Mouse (Mus musculus): ENCODE measurements around the gene Manbal.

Manbal gene

DNA sequence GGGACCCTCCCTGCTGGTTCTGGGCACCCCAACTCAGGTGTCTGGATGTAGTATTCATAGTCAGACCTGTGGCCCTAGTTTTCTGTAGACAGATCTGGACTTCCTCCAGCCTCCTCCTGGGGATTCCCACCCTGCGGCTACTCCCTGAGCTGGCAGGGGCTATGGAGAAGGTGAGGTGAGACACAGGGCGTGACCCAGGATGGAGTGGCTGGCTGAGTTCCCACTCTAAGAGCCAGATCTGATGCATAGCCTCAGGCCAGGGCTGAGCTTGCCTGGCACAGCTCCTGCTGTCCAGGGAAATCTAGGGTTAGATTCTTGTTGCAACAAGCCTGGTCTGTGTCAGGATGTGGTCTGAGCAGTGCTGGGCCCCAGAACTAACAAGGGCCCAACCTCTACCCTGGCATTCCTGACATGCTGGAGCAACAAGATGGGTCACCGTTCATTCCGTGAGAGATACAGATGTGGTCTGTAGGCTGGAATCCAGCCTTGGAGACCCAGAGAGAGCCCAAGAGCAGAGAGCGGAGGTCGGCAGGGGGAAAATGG lies 43.8 kb downstream of the Manbal start:
- DNase-seq (ENCODE audit: low read depth, low spot score), result no peak

DNA sequence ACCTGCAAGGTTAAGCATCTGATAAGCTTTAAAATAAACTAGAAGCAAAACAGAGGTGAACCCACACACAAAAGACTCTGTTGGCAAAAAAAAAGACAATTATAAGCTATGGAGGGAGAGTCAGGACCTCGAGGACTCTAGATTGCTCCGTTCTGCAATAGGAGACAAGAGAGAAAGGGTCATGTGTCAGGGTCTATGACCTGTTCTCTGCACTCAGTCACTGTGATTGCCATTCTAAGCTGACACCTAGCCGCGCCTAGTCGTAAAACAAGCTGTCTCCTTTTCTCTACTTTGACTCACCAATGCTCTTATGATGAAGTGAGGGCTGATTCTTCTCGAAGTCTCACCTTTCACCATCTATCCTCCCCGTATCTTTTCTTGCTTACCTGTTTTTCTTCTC lies 45.1 kb downstream of the Manbal start:
- no peak for DNase-seq (ENCODE audit: low read depth, low spot score)

DNA sequence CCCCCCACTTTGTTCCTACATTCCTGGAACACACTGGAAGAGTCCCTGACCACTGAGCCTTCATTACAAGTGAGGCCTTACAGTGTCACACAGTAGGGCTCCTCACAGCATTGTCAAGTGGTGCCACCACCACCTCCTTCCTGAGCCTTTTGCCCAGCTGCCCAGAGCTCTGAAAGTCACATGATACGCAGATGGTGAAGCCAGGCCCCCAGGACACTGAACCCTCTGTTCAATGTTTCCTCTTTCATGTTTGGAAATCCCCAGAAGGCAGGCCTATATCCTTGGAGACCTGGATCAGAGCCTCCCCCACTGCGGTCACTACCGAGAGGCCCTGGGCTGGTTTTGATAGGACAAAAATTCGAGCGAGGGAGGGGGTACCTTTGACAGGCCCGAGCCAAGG lies 49.8 kb downstream of the Manbal start:
- DNase-seq (ENCODE audit: low read depth, low spot score), result no peak

DNA sequence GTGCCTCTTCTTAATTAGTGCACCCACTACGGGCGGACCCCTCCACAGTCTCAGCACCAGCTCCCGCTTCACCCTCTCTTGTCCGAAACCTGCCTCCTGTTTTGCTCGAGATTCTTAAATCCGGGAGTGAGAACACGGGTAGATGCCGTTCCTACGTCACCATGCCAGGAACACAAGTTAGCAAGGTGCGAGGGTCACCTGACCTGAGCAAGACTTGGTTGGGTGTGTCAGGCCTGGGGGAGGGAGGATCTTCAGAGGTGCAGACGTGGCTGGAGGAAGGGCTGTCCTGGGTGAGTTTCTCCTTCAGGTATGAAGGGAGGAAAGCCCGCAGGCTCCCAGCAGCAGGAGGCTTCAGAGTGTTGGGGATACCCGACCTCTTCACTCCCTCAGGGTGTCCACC lies 50.8 kb downstream of the Manbal start, which contains the start of gene Src:
TSS of gene Src (plus strand) at position 239 of the 400 bp plus-strand sequence.
- no peak for DNase-seq (ENCODE audit: low read depth, low spot score)

DNA sequence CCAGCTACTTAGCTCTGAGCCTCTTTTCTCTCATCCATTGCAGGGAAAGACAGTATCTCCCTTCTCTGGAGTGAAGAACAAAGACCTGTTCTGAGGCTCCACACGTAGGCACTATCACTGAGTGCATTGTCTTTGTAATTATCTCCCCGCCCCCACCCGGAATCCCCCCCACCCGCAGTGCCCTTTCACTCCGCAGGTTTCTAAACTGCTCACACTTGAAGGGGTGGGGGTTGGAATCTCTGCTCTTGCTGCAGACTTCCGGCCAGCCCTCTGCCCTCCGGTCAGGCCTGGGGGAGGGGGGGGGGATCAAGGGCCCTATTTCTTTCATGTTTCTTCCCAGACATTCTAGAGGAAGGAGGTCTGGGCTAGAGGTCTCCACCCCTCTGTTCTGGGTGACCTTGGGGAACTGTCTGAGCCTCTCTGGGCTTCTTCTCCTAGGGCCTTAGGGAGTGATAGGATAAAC lies 51.2 kb downstream of the Manbal start:
- DNase-seq (ENCODE audit: low read depth, low spot score), result no peak

DNA sequence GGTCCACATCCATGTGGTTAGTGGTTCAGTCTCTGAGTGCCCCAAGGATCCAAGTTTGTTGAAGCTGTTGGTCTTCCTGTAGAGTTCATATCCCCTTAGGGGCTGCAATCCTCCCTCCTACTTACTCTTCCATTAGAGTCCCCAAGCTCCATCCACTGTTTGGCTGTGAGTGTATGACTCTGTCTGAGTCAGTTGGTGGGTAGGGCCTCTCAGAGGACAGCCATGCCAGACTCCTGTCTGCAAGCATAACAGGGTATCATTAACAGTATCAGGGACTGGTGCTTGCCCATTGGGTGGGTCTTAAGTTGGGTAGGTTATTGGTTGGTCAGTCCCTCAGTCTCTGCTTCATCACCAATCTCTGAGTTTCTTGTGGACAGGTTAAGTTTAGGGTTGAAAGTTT lies 52.1 kb downstream of the Manbal start:
- DNase-seq (ENCODE audit: low read depth, low spot score), result no peak

DNA sequence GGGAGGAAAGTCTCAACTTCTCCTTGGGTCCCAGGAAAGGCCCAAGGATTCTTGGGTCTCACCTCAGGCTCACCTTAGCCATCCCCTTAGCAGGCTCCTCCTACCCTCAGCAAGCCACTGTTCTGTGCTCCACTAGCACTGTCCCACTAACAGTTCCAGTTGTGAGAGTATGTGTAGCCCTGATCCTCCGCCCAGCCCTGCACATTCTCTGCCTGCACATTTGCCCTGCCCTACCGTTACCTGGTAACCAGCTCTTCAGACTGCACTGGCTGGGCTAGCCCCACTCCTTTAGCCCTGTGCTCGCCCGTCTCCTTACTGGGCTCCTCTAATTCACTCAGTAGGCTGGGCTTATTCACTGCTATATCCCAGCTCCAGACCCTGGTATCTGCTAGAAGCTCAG lies 53.0 kb downstream of the Manbal start:
- DNase-seq (ENCODE audit: low read depth, low spot score), result no peak

DNA sequence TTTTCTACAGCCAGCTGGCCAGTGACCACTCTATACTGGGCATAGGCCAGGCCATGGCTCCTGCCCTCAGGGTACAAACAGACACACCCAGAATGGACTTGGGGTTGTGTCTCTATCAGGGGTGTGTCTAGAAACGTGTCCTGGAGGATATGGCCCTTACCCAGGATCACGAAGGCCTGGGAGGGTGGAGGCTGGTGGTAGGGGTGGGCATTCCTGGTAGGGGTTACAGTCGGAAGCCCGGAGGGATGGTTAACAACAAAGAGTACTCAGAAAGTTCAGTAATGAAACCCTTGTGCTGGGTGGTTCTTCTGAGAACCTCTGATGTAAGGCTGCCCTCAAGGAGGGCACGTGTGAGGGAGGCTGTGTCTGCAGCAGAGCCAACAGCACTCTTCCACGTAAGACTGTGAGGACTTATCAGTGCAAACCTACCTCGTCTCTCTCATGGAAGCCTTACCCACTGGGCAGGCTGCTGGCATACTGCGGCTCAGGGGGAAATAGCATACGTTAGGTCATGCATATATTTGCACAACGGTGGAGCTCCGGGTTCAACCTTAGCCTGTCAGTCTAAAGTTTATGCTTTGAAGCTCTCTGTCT lies 54.8 kb downstream of the Manbal start:
- DNase-seq (ENCODE audit: low read depth, low spot score), result no peak

DNA sequence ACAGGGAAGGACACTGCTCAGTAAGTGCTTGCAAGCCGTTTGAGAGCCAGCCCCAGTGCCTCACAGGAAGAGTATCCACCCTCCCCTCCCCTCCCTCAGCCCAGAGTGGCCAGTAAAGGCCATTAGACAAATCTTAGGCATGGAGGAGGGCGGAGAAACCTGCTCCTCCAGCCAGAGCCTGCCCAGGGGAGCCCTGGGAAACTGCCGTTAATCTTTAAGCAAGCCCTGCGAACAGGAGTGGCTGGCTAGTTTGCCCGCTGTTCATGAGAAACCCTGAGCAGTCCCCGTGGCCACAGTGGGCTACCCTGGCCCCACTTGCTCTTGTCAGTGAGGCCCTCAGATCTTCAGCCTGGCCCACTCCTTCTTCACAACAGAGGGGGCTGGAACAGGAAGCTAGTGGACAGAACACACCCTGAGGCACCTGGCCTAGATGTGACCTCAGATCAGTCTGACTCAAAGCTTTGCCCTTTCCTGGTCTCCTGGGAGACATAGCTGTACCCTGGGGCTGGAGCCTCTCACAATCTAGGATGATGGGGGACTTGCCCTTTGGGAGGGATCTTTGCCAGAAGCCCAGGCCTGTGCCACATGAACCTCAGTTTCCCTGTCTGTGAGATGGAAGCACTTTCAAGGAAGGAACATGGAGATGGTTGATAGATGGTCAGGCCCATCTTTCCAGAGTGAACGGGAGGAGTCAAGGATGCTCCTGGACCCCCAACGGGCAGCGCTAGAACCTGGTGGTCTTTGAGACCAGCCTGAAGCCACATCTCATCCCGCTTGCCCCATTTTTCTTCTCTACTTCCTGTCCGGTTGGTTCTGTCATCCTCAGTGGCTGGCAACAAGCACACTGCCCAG lies 55.7 kb downstream of the Manbal start:
- DNase-seq (ENCODE audit: low read depth, low spot score), result peak; percentile 50

DNA sequence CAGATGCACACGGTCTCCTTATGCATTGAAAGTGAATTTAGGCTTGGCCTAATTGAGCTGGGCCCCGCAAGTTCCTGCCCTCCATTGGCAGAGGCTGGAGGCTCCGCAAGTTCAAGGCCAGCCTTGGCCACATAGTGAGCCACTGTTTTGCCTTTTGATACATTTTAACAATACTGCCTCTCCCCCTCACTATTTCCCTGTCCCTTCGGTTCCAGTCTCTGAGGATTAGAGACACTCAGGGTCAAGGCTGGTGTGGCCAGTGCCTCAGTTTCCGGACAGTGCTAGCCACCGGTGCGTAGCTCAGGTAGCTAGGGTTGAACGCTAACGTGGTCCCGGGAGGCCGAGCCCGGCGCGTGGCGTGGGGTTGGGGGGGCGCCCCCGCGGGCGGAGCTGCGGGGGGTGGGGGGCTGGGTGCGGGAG lies 56.3 kb downstream of the Manbal start:
- DNase-seq (ENCODE audit: low read depth, low spot score), result no peak

DNA sequence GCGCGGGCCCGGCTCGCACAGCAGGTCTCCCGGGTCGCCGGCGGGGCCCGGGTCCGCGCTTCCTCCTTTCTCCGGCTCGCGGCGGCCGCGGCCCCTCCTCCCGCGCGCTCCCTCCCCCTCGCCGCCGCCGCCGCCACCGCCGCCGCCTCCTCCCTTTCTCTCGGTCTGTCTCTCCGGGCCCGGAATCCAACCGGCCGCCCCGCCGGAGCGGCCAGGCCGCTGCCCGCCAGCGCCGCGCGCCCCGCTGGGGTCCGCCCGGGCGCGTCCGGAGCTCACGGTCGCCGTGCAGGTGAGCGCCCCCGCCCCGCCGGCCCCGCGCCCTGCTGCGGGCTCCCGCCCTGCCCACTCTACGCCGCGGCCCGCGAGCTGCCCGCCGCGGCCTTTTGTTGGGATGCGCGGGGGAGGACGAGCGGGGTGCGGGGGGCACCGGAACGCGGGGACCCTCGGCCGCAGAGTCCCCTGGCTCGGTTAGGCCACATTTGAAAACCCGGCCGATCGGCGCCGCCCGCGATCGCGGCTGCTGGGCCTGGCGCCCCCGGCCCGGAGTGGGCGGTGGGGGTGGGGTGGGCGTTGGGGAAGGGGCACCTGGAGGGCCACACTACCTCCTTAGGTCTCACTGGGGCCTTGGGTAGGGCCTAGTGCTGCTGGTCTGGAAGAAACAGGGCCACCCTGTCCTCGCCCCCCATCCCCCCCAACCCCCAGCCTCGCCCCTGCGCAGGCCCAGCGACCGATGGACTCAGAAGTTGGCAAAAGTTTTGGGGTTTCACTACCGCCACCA lies 56.9 kb downstream of the Manbal start:
- DNase-seq (ENCODE audit: low read depth, low spot score), result no peak

DNA sequence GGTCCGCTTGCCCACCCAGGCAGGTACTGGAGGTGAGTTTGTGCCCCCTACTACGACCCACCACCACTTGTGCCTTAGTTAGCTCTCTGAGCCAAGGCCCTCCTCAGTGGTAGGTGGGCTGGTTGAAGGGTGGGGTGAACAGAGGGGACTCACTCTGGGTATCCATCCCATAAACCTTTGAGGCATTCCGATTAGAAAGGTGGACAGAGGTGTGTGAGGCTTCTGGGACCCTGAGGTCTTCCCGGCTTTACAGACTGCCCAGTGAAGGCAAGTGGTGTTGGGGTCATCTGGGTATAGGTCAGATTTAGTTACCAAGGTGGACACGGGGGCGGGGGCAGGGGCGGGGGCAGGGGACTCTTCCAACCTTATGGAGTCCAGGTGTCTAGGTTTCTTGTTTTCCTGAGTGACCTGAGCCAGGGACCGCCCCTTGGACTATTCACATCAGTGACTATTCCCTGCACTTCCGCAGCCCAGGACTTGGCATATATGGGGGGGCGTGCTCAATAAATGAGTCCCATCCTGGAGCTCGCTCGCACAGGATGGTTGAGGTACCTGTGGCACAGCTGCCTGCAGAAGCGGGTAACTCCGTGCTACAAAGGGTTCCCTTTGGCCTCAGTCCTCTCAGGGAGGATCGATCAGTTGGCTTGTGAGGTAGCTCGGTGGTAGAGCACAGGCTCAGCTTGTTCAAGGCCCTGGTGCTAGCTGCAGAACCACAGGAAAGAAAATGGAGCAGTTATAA lies 57.7 kb downstream of the Manbal start:
- DNase-seq (ENCODE audit: low read depth, low spot score), result no peak

DNA sequence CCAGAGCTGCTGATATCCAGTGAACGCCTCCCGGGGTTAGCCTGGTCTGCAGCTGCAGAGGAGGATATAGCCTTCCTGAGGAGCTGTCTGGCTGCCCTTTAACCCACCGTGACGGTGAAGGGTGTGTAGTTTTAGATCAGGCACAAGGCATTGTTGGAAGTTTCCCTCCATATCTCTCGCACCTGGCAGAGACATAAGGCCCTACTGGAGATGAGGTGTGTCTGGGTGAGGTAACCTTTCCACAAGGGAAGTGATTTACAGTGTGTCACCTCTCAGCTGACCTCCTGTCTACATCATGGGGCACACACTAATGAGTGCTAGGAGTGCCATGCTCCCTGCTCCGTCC lies 58.2 kb downstream of the Manbal start:
- DNase-seq (ENCODE audit: low read depth, low spot score), result no peak

DNA sequence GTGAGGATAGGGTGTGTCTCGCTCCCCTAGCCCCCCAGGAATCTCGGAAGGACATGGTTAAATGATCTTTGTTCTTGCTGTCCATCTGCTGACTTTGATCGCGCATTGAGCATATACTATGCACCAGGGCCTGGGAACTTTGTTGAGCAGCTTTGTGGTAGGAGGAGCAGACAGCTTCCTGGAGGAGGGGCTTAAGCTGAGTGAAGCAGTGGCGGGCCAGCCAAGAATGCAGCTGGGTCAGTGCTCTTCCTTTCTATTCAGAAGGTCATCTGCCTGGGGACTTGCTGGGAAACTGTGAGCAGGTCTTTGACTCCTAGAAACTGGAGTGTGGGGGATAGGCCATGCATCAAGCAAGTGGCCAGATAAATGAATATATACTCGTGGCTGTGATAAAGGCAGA lies 58.8 kb downstream of the Manbal start:
- no peak for DNase-seq (ENCODE audit: low read depth, low spot score)

DNA sequence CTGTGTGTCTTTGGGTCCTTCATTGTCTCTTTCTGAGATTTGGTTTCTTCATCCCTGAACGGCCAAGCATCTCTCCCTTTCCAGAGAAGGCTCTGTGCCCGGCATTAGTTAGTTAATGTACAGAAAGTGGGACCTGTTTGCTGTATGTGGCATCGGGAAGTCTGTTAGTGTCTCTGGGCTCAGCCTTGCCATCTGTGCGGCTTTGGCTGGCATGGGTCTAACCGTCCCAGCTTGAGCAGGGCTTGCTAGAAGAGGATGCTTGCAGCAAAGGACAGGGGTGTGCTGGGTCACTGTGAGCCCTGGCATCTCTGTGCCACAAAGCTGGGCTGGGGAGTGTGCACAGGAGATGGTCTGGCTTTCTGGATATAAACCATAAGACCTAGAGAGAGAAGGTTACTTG lies 59.8 kb downstream of the Manbal start:
- no peak for DNase-seq (ENCODE audit: low read depth, low spot score)

DNA sequence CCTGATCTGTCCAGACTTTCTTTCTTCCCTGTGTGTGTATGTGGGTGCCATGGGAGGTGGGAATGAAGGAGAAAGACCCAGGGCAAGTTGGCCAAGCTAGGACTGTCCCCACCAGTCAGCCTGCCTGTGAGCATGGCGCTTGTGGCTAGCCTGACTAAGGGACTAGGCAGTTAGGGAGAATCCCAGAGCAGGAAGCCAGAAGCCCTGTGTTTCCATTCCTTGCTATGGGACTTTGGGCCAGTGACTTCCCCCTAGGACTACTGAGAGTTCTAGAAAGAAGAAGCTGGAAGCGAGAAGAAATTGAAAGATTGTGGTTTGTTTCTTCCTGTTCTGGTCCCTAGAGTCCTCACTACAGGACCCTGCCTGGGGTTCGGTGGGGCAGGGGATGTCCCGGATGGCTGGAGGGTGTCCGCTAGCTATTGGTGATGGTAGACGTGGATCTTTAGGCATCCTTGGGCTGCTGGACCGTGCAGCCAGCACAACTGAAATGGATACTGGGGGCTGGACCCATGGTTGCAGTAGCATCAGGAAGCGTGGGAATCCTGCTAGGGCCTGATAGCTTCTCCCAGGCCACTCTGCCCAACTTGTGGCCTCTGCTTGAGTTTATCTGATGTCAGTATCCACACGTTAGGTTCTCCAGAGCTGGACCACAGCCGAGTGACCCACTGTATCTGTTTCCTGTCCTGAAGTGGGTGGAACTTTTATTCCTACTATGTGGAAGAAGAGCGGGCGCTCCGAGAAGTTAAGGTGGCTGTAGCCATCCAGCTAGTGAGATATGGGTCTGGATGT lies 61.2 kb downstream of the Manbal start:
- no peak for DNase-seq (ENCODE audit: low read depth, low spot score)

DNA sequence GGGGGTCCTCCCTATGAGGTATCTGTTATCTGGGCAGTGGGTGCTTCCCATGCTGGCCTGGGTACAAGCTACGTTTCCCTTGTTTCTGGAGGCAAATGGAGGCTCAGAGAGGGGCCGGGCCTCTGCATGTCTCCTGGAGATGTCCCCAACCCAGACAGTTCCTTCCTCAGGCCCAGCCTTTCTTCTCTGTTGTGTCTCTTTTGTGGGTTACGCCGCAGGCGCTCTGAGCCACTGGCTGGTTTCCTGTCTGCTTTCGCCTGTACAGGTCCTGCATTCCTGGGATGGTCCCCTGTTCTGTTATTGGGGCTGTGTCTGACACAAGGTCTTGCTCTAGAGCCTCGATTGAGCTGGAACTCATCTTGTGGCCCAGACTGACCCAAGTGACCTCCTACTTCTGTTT lies 62.3 kb downstream of the Manbal start:
- DNase-seq (ENCODE audit: low read depth, low spot score), result no peak

DNA sequence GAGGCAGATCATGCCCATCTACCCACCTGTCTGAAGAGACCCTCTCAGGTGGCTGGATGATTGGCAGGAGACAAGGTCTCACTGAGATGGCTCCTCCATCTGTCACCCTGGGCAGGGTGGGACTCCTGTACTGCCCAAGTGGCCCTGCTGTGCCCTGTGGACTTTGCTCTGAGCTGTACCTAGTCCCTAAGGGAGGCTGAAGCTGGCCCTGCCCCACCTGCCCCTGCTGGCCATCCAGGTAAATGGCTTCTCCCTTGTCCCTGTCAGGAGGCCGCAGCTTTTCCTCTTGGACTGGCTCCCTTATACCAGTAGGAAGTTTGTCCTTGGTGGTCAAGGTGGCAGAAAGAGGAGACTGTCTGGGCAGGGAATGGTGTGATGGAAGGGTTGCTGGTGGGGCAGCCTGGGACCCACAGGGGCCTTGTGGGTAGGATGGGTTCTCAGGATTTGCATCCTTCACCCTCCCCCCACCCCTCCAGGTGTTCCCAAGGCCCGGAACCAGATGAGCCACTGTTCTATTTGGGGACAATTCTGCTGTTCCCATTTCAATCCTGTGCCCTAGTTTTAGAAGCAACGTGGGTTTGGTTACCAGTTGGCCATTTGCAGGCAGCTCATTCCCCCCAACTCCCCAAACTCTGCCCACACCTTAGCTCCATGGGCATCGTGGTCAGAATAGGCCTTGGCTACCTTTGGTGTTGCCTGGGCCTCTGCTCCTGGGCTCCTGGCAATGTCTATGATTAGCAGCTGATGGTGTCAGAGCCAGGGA lies 63.5 kb downstream of the Manbal start:
- DNase-seq (ENCODE audit: low read depth, low spot score), result no peak

DNA sequence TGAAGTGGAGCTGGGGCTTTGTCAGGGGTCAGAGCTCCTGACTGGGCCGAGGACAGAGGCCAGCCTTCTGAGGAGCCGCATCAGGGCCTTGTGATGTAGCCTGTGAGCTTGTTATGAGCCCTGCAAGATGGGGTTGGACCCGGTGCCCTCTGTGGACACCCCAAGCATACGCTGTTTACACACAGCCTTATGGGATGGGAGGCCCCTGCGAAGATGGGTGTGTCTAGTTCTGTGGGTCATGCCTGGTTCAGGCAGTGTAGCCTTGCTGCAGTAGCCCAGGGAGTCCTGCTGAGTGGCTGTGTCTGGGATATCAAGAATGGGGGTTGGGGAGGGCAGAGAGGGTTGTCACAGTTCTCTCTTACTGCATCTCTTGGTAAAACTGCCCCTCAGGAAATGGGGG lies 64.5 kb downstream of the Manbal start:
- DNase-seq (ENCODE audit: low read depth, low spot score), result no peak

DNA sequence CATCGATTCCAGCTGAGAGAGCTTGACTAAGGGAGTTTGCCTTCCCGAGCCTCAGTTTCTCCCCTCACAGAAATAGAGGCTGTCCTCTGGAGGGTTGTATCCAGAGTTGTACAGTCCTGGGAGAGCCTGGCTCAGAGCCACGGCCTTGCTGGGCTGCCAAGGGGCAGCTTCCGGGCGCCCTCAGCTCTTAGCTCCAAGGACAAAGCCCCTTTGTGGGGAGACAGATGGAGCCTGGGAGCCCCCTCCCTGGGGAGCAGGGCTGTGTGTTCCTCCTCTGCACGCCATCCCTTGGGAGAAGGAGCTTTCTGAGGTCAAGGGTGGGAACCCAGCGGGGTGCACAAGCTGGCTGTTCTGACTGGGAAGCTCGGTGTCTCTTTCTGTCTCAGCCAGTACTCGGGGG lies 65.1 kb downstream of the Manbal start:
- DNase-seq (ENCODE audit: low read depth, low spot score), result no peak

All from embryo, embryonic 11.5 days (tissue).